Mouse (Mus musculus) gastrocnemius, adult 8-10 months (tissue): Measurements from ENCODE around the gene Pgbd5. TPM values are rescaled to one million over a fixed set of nuclear protein-coding genes. Genes with fewer than 3 reads are reported as not detected.
"Not testable (repeated sequence)": the region's sequence is repeated elsewhere in the genome, so short reads cannot be mapped to it uniquely, and the experiment has no call there.

ENCODE experiments used
- DNase-seq, 2 experiments: peaks; one replicate each; pipeline ENCODE4 v3.0.0; 2022; ENCODE audit warnings: low spot score in 2 of 2
- total RNA-seq, 4 experiments: library from RNA; stranded (reverse); gene quantifications; 2 replicates each; pipeline ENCODE4 v1.2.4; 2022

Pgbd5 gene
- total RNA-seq, 4 experiments from 2014 or later, result 0.27 to 0.83 (median 0.40) TPM

- DNase-seq, result no peak
Measured at GRCm38 (mm10) chr8:124430881-124431280, 8.6 kb downstream of the Pgbd5 start.

- DNase-seq, result no peak
Measured at GRCm38 (mm10) chr8:124429417-124429816, 10.0 kb downstream of the Pgbd5 start.

- not testable (repeated sequence) for DNase-seq
Measured at GRCm38 (mm10) chr8:124428721-124429120, 10.7 kb downstream of the Pgbd5 start.

- no peak for DNase-seq
Measured at GRCm38 (mm10) chr8:124421413-124421812, 18.0 kb downstream of the Pgbd5 start.

GRCm38 (mm10) chr8:124418927-124419326 lies 20.5 kb downstream of the Pgbd5 start:
- DNase-seq, result no peak

GRCm38 (mm10) chr8:124418185-124418584 lies 21.3 kb downstream of the Pgbd5 start:
- no peak for DNase-seq

GRCm38 (mm10) chr8:124416646-124417045 lies 22.8 kb downstream of the Pgbd5 start:
- DNase-seq, result no peak

- DNase-seq, result no peak
Measured at GRCm38 (mm10) chr8:124415789-124416188, 23.7 kb downstream of the Pgbd5 start.

- no peak for DNase-seq
Measured at GRCm38 (mm10) chr8:124415002-124415401, 24.5 kb downstream of the Pgbd5 start.

GRCm38 (mm10) chr8:124413244-124413965 lies 26.1 kb downstream of the Pgbd5 start:
- DNase-seq, result no peak

GRCm38 (mm10) chr8:124412496-124413243 lies 26.8 kb downstream of the Pgbd5 start:
- DNase-seq, result no peak

- no peak for DNase-seq
Measured at GRCm38 (mm10) chr8:124404471-124405260, 34.8 kb downstream of the Pgbd5 start.

GRCm38 (mm10) chr8:124403876-124404275 lies 35.6 kb downstream of the Pgbd5 start:
- no peak for DNase-seq

GRCm38 (mm10) chr8:124399403-124399861 lies 40.0 kb downstream of the Pgbd5 start:
- no peak for DNase-seq

- no peak for DNase-seq
Measured at GRCm38 (mm10) chr8:124398843-124399402, 40.5 kb downstream of the Pgbd5 start.

- DNase-seq, result no peak
Measured at GRCm38 (mm10) chr8:124397321-124398065, 42.0 kb downstream of the Pgbd5 start.

- DNase-seq, result no peak
Measured at GRCm38 (mm10) chr8:124396531-124396930, 42.9 kb downstream of the Pgbd5 start.

GRCm38 (mm10) chr8:124395392-124395791 lies 44.1 kb downstream of the Pgbd5 start:
- DNase-seq, result no peak

GRCm38 (mm10) chr8:124394951-124395350 lies 44.5 kb downstream of the Pgbd5 start:
- no peak for DNase-seq

GRCm38 (mm10) chr8:124393927-124394326 lies 45.5 kb downstream of the Pgbd5 start:
- DNase-seq, result no peak

- no peak for DNase-seq
Measured at GRCm38 (mm10) chr8:124393013-124393412, 46.4 kb downstream of the Pgbd5 start.
